Mouse (Mus musculus): ENCODE measurements around the gene Tcaf3. TPM values are rescaled to one million over a fixed set of nuclear protein-coding genes. Genes with fewer than 3 reads are reported as not detected.

The Tcaf3 gene
- polyA plus RNA-seq, 2 experiments from 2014 or later = not detected

GRCm38 (mm10) chr6:42542036-42543031 lies 55.2 kb downstream of the Tcaf3 start:
- no peak for ATAC-seq

- no peak for ATAC-seq
These were observed 56.8 kb downstream of the Tcaf3 start for GRCm38 (mm10) chr6:42540681-42541080.

- ATAC-seq = no peak
These were observed 57.8 kb downstream of the Tcaf3 start for GRCm38 (mm10) chr6:42539711-42540110.

Other genes starting within 250 kb of the Tcaf3 start
- 10 to 100 TPM; 62.8 to 78.6 TPM for gene Zyx, start 248.1 kb downstream of the Tcaf3 start, polyA plus RNA-seq (2017; shearing (Covaris generic))
- under 1 TPM in 1 of 2 experiments, not detected in 1; 0.63 TPM for gene Epha1, start 224.4 kb downstream of the Tcaf3 start, polyA plus RNA-seq (2017; shearing (Covaris generic))
- gene Tas2r143, start 197.5 kb downstream of the Tcaf3 start, polyA plus RNA-seq (2017; shearing (Covaris generic)) = not detected
- gene Tas2r135, start 192.3 kb downstream of the Tcaf3 start, polyA plus RNA-seq (2017; shearing (Covaris generic)) = under 1 TPM in 1 of 2 experiments, not detected in 1; 0.52 TPM
- gene Tas2r126, start 163.2 kb downstream of the Tcaf3 start, polyA plus RNA-seq (2017; shearing (Covaris generic)) = not detected
- gene Olfr458, start 132.5 kb downstream of the Tcaf3 start, polyA plus RNA-seq (2017; shearing (Covaris generic)) = not detected
- not detected for gene Olfr457, start 121.4 kb downstream of the Tcaf3 start, polyA plus RNA-seq (2017; shearing (Covaris generic))
- gene Olfr456, start 110.5 kb downstream of the Tcaf3 start, polyA plus RNA-seq (2017; shearing (Covaris generic)) = not detected
- gene Olfr455, start 50.1 kb downstream of the Tcaf3 start, polyA plus RNA-seq (2017; shearing (Covaris generic)) = under 1 TPM in 1 of 2 experiments, not detected in 1; 0.08 TPM
- gene Tcaf2, start 47.6 kb upstream of the Tcaf3 start, polyA plus RNA-seq (2017; shearing (Covaris generic)) = not detected
- gene Tcaf1, start 112.4 kb upstream of the Tcaf3 start, polyA plus RNA-seq (2017; shearing (Covaris generic)) = under 1 TPM in 1 of 2 experiments, not detected in 1; 0.28 TPM
- gene Olfr453, start 141.7 kb upstream of the Tcaf3 start, polyA plus RNA-seq (2017; shearing (Covaris generic)) = not detected
- gene Olfr38, start 158.7 kb upstream of the Tcaf3 start, polyA plus RNA-seq (2017; shearing (Covaris generic)) = not detected
- not detected for gene Olfr452, start 187.4 kb upstream of the Tcaf3 start, polyA plus RNA-seq (2017; shearing (Covaris generic))
- not detected for gene Olfr450, start 214.2 kb upstream of the Tcaf3 start, polyA plus RNA-seq (2017; shearing (Covaris generic))
- not detected for gene Olfr449, start 236.7 kb upstream of the Tcaf3 start, polyA plus RNA-seq (2017; shearing (Covaris generic))